Mouse (Mus musculus) liver, embryonic 14.5 days (tissue): ENCODE measurements at regions not wholly inside any gene's neighbourhood (a gene's known extent, or its start where the extent isn't known, plus 50 kb on each side); places are given as distances from the start of the nearest gene placed in this dataset.

Experiments used
- ATAC-seq: fragments of 200-750 bp; cut with Nextera tagmentation; 2 replicates; pipeline ENCODE4 v1.8.0; 2017; ENCODE audit warnings: moderate number of reproducible peaks, mild to moderate bottlenecking, moderate library complexity; ENCODE audit not compliant: insufficient read depth
- DNase-seq, 3 experiments: peaks; one replicate each; pipeline ENCODE4 v3.0.0-alpha.2; 2012 to 2013; ENCODE audit warnings: low read depth in 3 of 3, low spot score in 3 of 3
- H3K27ac ChIP-seq: fragments of 300-500 bp; sonication (generic); 2 replicates; pipeline ENCODE4 v1.5.1; 2014; ENCODE audit warnings: moderate library complexity, mild to moderate bottlenecking, control low read depth, inconsistent platforms
- H3K27me3 ChIP-seq: fragments of 300-500 bp; sonication (generic); 2 replicates; pipeline ENCODE4 v1.6.1; 2014; ENCODE audit warnings: mild to moderate bottlenecking, low read length, moderate library complexity; ENCODE audit not compliant: control insufficient read depth, insufficient read depth
- H3K36me3 ChIP-seq: fragments of 300-500 bp; sonication (generic); replicated peaks from 2 replicates; pipeline ENCODE4 v1.6.1; 2014; ENCODE audit warnings: low read depth; ENCODE audit not compliant: control insufficient read depth, insufficient read depth
- H3K4me1 ChIP-seq, 2 experiments: fragments of 200-500 bp in 1 of 2; fragments of 300-500 bp in 1 of 2; sonication (generic) in 1 of 2; replicated peaks; 2 replicates each; pipeline ENCODE4 v1.6.1; 2012 to 2014; ENCODE audit warnings: antibody characterized with exemption in 1 of 2, inconsistent platforms in 1 of 2, low read length in 1 of 2; ENCODE audit not compliant: control insufficient read depth in 2 of 2, insufficient read depth in 2 of 2
- H3K4me2 ChIP-seq: fragments of 300-500 bp; sonication (generic); 2 replicates; pipeline ENCODE4 v1.6.1; 2014; ENCODE audit warnings: low read depth, mild to moderate bottlenecking, control low read depth, moderate library complexity
- H3K4me3 ChIP-seq, 2 experiments: fragments of 200-500 bp in 1 of 2; fragments of 300-500 bp in 1 of 2; sonication (generic) in 1 of 2; 2 replicates each; pipeline ENCODE4 v1.5.1; 2012 to 2014; ENCODE audit warnings: low read depth in 2 of 2, low read length in 2 of 2, mild to moderate bottlenecking in 2 of 2, control low read depth in 1 of 2, inconsistent platforms in 1 of 2, moderate library complexity in 1 of 2; ENCODE audit not compliant: insufficient read depth in 1 of 2
- H3K9ac ChIP-seq: fragments of 300-500 bp; sonication (generic); replicated peaks from 2 replicates; pipeline ENCODE4 v1.6.1; 2014; ENCODE audit warnings: mild to moderate bottlenecking, control low read depth, moderate library complexity
- H3K9me3 ChIP-seq: fragments of 300-500 bp; sonication (generic); 2 replicates; pipeline ENCODE4 v1.6.1; 2016; ENCODE audit warnings: low read length, mixed read lengths; ENCODE audit not compliant: control insufficient read depth
- CTCF ChIP-seq: IDR thresholded peaks from 2 replicates; pipeline ENCODE4 v1.5.1; 2016; ENCODE audit warnings: antibody characterized with exemption, low read depth, control low read depth
- EP300 ChIP-seq: IDR thresholded peaks from 2 replicates; pipeline ENCODE4 v1.6.1; 2016; ENCODE audit warnings: antibody characterized with exemption, low read depth
- WGBS: fragments of 180-500 bp; shearing (Covaris S2); extraction: QIAGEN DNeasy Blood & Tissue Kit; methylation state at CpG from one replicate; pipeline ENCODE4 v1.1.7; 2014; ENCODE audit not compliant: insufficient replicate concordance; 5-methylcytosine and 5-hydroxymethylcytosine counted together

- H3K4me2 ChIP-seq, result no peak overlapping the region
- H3K27me3 ChIP-seq, result no peaks in the 10 kb centered on the region
- DNase-seq, result no peak
- H3K27ac ChIP-seq, result no peak overlapping the region
- no peak for ATAC-seq
- no peaks in the 10 kb centered on the region for H3K9me3 ChIP-seq
- no peak for TF ChIP-seq CTCF
- no peak for TF ChIP-seq EP300
- no peak overlapping the region for H3K9ac ChIP-seq
- 30% methylated on average over 3 of the region's 3 CpGs for WGBS
- H3K4me1 ChIP-seq, result peaks cover 0 to 11% of the 10 kb centered on the region in 2 experiments; a peak in 2 of 4 replicates
- no peak overlapping the region for H3K4me3 ChIP-seq
- no peaks in the 10 kb centered on the region for H3K36me3 ChIP-seq
Observed at GRCm38 (mm10) chr15:67414371-67414930, 913.7 kb upstream of the Lrrc6 start.

GRCm38 (mm10) chr15:67413581-67413980 lies 912.9 kb upstream of the Lrrc6 start:
- Histone ChIP-seq H3K36me3 (no peaks in the 10 kb centered on the region), H3K4me2 (no peak overlapping the region), H3K9ac (no peak overlapping the region), H3K27ac (no peak overlapping the region), H3K4me1 (peaks cover 0 to 18% of the 10 kb centered on the region in 2 experiments; a peak in 2 of 4 replicates), H3K27me3 (no peaks in the 10 kb centered on the region), H3K4me3 (no peak overlapping the region), H3K9me3 (no peaks in the 10 kb centered on the region)
- no peak for TF ChIP-seq CTCF
- DNase-seq (no peak), ATAC-seq (no peak)
- WGBS, result 39% methylated on average over 3 of the region's 3 CpGs

GRCm38 (mm10) chr15:67412394-67412793 lies 911.7 kb upstream of the Lrrc6 start:
- no peaks in the 10 kb centered on the region for H3K9me3 ChIP-seq
- no peak overlapping the region for H3K4me3 ChIP-seq
- ATAC-seq (no peak), DNase-seq (no peak)
- TF ChIP-seq EP300 (no peak), CTCF (no peak)
- 59% methylated on average over 1 of the region's 1 CpGs for WGBS
- H3K36me3 ChIP-seq, result no peaks in the 10 kb centered on the region
- H3K9ac ChIP-seq, result no peak overlapping the region
- H3K27me3 ChIP-seq, result no peaks in the 10 kb centered on the region
- no peak overlapping the region for H3K27ac ChIP-seq
- H3K4me1 ChIP-seq, result peaks cover 0 to 18% of the 10 kb centered on the region in 2 experiments; a peak in 2 of 4 replicates
- H3K4me2 ChIP-seq, result no peak overlapping the region

- H3K9me3 ChIP-seq, result no peaks in the 10 kb centered on the region
- no peak for DNase-seq
- H3K36me3 ChIP-seq, result no peaks in the 10 kb centered on the region
- H3K4me3 ChIP-seq, result no peak overlapping the region
- H3K4me1 ChIP-seq, result peaks cover 0 to 18% of the 10 kb centered on the region in 2 experiments; a peak in 2 of 4 replicates
- H3K27ac ChIP-seq, result no peak overlapping the region
- no peak for ATAC-seq
- H3K27me3 ChIP-seq, result no peaks in the 10 kb centered on the region
- WGBS, result 50% methylated on average over 2 of the region's 2 CpGs
- H3K9ac ChIP-seq, result no peak overlapping the region
- TF ChIP-seq EP300 (no peak), CTCF (no peak)
- no peak overlapping the region for H3K4me2 ChIP-seq
Observed at GRCm38 (mm10) chr15:67411657-67412056, 910.9 kb upstream of the Lrrc6 start.

GRCm38 (mm10) chr15:67410012-67410411 lies 909.3 kb upstream of the Lrrc6 start:
- peak; percentile 20 to 23 (median 22) for DNase-seq
- no peak overlapping the region for H3K9ac ChIP-seq
- WGBS, result 10% methylated on average over 1 of the region's 1 CpGs
- H3K4me1 ChIP-seq, result peaks cover 0 to 18% of the 10 kb centered on the region in 2 experiments; a peak in 2 of 4 replicates
- H3K36me3 ChIP-seq, result no peaks in the 10 kb centered on the region
- H3K4me3 ChIP-seq, result no peak overlapping the region
- no peak overlapping the region for H3K4me2 ChIP-seq
- ATAC-seq, result peak; percentile 73
- H3K9me3 ChIP-seq, result no peaks in the 10 kb centered on the region
- no peaks in the 10 kb centered on the region for H3K27me3 ChIP-seq
- H3K27ac ChIP-seq, result no peak overlapping the region
- no peak for TF ChIP-seq EP300
- no peak for TF ChIP-seq CTCF
